Mouse (Mus musculus) urinary bladder, postnatal 36 days (tissue): ENCODE results near the gene Ccdc51.
"Not testable (repeated sequence)": the region's sequence is repeated elsewhere in the genome, so short reads cannot be mapped to it uniquely, and the experiment has no call there.

ENCODE experiments used
- DNase-seq, 2 experiments: peaks; one replicate each; pipeline ENCODE4 v3.0.0; 2022; ENCODE audit warnings: low spot score in 2 of 2, mixed read lengths in 1 of 2

The Ccdc51 gene

GRCm38 (mm10) chr9:109123266-109123665 lies 41.0 kb downstream of the Ccdc51 start:
- no peak for DNase-seq

DNA sequence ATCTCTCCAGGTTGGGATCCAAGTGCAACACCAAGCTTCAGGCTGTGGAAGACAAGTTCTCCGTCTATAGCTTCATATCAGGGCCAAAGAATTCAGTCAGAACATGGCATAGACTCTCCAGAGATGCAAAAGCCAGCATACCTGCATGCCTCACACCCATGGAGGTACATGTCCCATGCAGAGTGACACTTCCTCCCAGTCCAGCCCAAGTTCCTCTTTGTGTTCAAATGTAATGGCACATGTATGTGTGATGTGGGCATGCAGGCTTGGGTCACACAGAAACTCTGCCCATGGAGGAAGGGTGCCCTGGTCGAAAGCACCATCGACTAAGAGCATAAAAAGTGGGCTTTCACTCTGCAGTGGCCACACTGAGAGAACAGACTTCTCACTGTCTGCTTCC lies 41.9 kb downstream of the Ccdc51 start:
- DNase-seq: no peak

DNA sequence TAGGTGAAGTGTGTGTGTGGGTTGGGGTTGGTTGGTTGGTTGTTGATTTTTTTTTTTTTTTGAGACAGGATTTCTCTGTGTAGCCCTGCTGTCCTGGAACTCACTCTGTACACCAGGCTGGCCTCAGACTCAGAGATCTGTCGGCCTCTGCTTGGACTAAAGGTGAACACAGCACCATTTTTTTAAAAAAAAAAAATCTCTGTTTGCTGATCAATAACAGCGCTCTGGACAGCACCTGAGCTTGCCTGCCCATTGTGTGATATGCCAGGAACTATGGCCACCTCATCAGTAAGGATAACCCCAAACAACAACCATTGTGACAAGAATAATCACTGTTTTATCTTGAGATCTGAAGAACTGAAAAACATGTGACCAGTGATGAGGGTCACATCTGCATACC lies 42.8 kb downstream of the Ccdc51 start:
- no peak for DNase-seq

- DNase-seq: no peak
Measured at GRCm38 (mm10) chr9:109125481-109125880, 43.2 kb downstream of the Ccdc51 start.

GRCm38 (mm10) chr9:109127076-109127475 lies 44.8 kb downstream of the Ccdc51 start:
- no peak for DNase-seq

- no peak for DNase-seq
Measured at GRCm38 (mm10) chr9:109128211-109128610, 45.9 kb downstream of the Ccdc51 start.

DNA sequence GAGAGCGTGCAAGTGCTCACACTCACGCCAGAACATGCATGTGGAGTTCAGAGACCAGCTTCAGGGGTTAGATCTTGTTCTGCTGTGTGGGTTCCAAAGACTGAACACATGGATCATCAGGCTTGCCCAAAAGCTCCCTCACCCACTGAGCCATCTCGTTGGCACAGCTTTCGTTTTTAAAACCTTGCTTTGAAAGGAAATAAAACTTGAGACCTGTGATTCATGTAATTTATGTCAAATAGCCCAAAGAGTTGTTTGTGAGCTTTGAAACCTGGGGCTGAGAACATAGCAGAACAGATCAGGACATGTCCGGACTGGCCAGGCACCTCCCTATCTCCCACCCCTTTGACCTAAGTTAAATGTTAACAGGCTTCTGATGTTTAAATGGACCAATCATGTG lies 47.8 kb downstream of the Ccdc51 start:
- no peak for DNase-seq

DNA sequence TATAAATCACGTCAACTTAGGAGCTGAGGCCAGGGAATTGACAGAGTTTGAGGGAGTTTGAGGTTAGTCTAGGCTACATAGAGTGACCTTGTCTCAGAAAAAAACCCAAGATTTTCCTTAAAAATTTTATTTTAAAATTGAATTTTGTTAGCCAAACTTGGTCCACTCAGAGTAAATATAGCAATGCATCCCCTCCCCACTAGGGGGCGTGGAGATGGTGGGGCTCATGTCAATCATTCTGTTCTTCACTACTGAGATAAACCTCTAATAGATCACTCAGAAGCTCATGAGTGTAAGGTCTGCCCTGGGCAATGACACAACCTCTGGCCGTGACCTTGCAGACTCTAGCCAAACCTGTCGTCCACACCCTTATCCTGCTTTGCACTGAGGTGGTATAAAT lies 58.1 kb downstream of the Ccdc51 start:
- not testable (repeated sequence) for DNase-seq
